Mouse (Mus musculus) kidney, postnatal 36 days (tissue): ENCODE measurements around the gene Jmjd8.

ENCODE experiments used
- DNase-seq, 2 experiments: peaks; one replicate each; pipeline ENCODE4 v3.0.0; 2021 to 2022; ENCODE audit warnings: mixed read lengths in 2 of 2

Gene Jmjd8

GRCm38 (mm10) chr17:25833291-25833663 lies 4.6 kb downstream of the Jmjd8 start, which contains the start of gene Stub1:
Gene Stub1 (minus strand): TSS chr17:25833404.
- peak; percentile 96 to 97 for DNase-seq

- DNase-seq: peak; percentile 78 to 83
Measured at GRCm38 (mm10) chr17:25833961-25834594, 5.4 kb downstream of the Jmjd8 start.

DNA sequence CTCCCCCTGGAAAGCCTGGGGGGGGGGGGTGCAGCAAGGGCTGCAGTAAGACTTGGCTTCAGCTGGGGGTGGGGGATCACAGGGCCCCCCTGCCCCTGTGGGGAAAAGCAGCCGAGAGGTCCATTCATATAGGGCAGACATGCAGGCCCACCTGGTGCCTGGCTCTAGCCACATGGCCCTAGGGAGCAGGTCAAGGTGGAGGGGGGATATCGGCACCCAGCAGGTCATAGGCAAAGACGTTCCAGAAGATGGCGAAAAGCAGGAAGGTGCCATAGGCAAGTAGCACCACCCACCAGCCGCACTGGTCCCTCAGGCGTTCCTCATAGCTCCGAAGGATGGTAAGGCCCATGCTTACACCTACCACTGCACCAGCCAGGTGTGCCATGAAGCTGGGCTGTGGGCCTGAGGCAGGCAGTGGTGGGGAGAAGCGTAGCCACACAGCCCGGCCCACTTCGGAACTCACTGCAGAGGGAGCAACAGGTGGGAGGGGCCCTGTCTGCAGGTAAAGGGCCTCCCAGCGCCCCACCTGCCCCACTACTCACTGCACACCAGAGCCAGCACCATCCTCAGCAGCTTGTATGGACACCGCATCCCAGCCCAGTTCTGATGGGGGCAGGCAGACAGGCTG lies 6.0 kb downstream of the Jmjd8 start:
- DNase-seq: peak in 1 of 2 experiments; percentile 26

DNA sequence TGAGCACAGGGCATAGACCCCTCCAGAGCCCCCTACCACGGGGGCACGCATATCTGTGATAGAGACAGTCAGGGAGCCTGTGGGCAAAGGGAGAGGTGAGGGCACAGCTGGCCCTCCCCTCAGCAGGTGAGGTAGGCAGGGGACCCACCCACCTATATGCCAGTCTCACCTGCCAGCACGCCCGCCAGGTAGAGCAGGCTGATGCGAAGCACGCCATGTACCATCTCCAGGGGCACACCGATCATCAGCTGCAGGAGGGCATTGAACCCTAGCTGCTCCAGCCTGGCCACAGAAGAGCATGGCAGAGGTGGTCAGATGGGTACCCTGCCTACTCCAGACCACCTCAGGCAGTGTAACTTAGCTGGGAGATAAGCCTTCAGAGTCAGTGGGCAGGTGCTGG lies 6.6 kb downstream of the Jmjd8 start:
- DNase-seq: peak in 1 of 2 experiments; percentile 26

- DNase-seq: peak in 1 of 2 experiments; percentile 32
Measured at GRCm38 (mm10) chr17:25835816-25836215, 7.1 kb downstream of the Jmjd8 start.

- peak; percentile 53 to 59 for DNase-seq
Measured at GRCm38 (mm10) chr17:25836397-25837075, 7.9 kb downstream of the Jmjd8 start.

DNA sequence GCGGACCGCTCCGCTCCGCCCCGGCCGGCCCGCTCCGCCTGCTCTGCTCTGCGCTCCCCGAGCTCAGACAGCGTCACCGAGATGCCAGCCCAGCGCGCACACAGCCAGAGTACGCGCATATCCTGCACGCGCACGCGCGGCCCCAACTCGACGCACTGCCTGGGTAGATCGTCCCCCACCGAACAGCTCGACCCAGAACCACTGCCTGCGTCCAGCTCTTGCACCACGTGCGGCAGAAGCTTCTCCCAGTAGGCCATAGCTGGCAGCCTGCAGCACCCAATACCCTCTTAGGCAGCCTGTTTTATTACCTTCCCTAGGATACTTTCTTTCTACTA lies 8.4 kb downstream of the Jmjd8 start, which contains the start of gene Rhbdl1:
Gene Rhbdl1 (minus strand): TSS at position 220 of the 335 bp plus-strand sequence.
- peak; percentile 76 to 82 for DNase-seq

GRCm38 (mm10) chr17:25837533-25837932 lies 8.9 kb downstream of the Jmjd8 start:
- DNase-seq: no peak

DNA sequence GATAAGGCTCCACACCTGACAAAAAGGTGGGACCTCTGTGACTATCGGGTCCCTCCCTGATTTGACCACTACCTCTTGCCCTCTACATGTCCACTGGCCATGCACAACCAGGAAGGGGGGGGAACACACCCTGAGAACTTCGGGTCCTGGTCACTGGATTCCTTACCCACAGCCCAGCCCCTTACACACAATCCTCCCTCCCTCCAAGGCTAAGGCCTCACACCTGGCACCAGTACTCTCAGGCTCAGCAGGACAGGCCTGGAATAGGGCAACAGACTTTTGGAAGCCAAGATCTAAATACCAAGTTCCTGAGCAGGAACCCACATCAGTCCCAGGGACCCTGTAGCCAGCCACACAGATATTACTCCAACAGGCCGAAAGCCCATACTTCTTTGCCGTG lies 10.2 kb downstream of the Jmjd8 start:
- DNase-seq: no peak

DNA sequence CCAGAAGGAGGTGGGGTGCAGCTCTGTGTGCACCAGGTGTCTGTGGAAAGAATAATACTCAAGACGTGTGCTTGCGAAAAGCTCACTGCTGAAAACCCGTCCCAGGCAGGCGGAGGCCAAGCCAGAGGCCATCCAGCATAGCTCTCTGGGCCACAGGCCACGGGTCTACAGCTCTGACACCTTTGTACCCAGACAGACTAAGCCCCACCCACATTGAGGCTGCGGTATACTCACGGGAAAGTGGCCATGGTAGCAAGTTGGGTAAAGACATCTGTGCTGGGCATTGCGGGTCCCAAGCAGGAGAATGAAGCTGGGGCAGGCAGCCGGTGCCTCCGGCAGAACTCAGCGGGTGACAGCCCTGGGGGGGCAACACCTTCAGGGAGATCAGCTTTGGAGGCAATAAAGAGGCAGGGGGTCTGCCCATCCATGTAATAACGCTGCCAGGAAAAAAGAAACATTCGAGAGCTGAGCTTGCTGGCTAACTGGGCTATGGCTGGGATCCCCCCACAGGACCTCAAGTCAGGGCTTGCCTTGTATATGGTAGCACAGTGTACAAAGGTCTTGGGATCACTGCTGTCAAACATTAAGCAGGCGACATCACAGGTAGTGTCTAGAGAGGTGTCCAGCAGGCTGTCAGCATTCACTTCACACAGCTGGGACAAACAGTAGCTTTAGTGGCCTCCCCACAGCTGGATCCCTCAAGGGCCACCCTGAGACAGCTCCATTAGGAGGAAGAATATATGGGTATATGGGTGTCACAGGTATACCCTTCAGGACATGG lies 11.0 kb downstream of the Jmjd8 start:
- DNase-seq: peak; percentile 73 to 76

- no peak for DNase-seq
Measured at GRCm38 (mm10) chr17:25840519-25840918, 11.9 kb downstream of the Jmjd8 start.

DNA sequence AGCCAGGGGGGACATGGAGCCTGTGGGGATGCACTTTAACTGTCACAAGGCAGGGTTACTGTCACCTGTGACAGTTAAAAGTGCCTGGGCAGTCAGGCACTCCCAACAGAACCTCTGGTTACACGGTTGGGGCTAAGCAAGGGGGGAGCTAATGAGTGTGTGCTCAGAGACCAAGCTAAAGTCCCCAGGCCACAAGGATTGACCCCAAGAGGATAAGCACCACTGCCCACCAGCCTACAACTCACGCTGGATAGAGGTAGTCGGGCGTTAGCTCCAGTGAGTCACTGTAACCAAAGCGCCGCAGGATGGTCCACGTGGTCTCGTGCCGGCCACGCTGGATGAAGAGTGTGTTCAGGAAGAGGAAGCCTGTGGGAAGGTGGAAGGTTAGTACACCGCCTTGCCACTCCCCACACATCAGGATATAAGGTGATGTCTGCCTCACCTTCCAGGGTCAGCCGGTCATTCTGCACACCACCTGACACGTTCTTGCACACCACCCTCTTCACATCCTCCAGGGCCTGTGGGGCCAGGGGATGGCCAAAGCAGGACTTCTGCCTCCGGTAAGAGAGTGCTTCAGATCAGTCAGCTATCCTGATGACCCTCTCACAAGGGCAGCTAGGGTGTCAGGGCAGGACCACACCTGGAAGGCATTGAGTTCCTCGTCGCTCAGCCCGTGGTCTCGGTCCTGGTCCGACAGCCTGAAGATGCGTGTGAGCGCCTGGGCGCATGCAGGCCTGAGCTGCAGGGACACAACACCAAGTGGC lies 12.6 kb downstream of the Jmjd8 start, which contains the start of gene Gm20683:
Gene Gm20683 (minus strand): TSS at position 647 of the 764 bp plus-strand sequence.
- no peak for DNase-seq

DNA sequence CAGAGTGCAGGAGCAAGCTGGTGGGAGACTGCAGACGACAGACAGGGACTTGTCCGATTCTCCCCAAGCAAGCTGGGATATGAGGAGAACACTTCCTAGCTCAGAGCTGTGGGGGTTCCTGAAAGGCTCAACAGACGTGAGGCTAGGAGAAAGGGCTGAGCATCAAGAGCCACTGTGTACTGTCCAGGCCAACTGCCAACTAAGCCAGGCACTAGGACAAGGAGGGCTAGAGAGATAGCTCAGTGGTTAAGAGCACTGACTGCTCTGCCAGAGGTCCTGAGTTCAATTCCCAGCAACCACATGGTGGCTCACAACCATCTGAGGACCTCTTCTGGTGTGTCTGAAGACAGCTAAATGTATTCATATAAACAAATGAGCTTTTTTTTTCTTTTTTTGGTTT lies 13.8 kb downstream of the Jmjd8 start:
- no peak for DNase-seq

DNA sequence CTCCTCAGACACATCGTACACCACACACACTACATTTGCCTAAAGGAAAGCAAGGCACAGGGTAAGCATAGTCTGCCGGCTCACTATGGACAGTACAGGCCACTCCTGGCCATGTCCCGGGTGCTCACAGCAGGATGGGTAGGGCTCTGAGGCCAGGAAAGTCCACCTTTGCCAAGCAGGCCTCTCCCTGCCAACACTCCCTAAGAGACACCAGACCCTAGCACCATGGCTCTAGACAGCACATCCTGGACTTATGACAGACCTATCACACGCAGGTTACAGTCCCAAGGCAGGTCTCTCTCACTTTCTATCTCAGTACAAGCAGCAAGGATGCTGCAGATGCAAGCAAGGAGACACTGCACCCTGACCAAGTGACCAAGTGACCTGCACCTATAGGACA lies 14.5 kb downstream of the Jmjd8 start:
- no peak for DNase-seq

DNA sequence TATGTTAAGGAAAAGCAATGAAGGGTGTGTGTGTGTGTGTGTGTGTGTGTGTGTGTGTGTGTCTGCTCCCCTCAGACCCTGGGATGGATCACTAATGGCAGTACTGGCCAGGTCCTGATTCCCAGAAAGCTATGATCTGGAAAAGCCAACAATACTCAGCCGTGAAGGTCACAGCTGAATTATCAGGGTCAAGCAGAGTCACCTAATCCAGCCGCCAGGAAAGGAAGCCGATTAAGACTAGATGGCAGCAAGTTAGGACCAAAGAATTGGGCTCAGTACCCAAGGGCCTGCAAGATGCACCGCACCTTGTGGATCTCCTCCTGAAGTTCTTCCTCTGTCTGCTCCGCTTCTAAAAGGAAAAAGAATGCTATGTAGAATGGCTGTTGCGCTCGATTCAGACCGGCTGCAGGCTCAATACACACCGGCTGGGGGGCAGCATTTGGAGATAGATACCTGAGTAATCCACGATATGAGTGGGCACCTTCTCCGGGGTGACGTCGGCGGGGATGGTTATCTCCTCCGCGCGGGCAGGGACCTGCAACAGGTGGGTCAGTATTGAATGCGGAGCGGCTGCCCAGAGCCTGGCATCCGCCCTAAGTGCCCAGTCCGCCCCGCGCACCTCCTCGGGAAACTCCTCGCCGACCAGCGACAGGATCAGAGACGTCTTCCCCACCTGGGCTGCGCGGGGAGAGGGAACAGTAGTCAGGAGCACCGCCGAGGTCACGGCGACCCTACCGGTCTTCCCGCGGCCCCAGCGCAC lies 15.1 kb downstream of the Jmjd8 start:
- peak in 1 of 2 experiments; percentile 28 for DNase-seq

- DNase-seq: peak; percentile 98
Measured at GRCm38 (mm10) chr17:25844396-25844901, 15.8 kb downstream of the Jmjd8 start, which contains the start of gene Rhot2. Gene Rhot2 (minus strand): TSS chr17:25844851.

DNA sequence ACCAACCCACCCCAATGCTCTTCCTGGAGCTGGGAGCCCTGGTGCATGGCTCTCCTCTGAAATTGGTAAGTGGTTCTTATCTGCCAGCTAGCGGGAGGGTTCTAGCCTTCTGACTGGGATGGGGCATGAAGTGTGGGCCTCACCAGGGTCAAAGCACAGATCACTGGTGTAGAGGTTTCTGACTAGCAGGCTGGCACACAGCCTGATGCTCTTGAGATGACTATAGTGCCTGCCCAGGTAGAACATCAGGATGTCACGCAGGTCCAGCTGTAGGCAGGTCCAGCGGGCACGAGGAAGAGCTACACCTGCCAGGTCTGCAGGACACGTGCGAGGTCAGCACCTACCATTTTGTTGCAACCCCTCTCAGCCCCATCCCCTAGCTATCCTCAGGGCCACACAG lies 31.6 kb downstream of the Jmjd8 start:
- DNase-seq: no peak

DNA sequence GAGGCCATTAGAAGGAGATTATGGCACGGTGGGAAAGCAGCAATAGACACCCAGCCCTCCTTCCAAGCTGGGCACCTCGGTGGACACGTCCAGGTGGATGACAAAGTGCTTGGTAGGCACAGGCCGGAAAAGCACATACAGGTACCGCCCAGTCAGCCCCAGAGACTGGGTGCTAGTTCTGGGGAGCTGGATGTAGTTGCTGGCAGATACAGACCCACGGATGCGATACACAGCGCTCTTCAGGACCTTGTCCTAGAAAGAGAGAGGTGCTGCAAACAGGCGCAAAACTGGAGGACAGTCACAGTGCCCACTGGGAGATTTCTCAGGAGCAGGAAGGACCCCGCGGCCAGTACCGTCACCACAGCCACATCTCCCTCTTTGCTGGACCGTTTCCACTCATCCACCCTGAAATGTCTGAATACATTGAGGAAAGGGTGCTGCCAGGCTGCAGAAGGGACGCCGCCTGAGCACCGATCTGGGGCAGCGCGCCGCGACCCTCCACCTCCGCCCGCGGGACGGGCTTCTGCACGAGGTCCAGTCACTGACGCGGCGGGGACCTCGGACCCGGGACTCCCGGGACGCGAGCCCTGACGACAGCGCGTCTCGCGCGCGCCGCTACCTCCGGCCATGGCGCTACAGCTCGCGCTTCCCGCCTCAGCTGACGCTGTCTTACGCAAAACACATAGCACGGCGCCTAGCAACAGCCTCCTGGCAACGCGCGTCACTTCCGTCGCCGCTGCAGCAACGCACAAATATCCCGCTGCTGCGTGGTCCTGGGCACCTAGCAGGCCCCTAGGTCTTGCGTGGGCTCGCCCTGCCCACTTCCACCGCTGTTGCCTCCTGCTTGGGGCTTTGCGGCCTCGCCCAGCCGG lies 32.4 kb downstream of the Jmjd8 start, which contains the start of gene Wdr90:
Gene Wdr90 (minus strand): TSS at position 670 of the 872 bp plus-strand sequence.
- DNase-seq: peak; percentile 94 to 95

GRCm38 (mm10) chr17:25861704-25862612 lies 33.3 kb downstream of the Jmjd8 start:
- DNase-seq: peak; percentile 34 to 49
